Mouse (Mus musculus): ENCODE data around the gene Sema3b.
"Not testable (repeated sequence)": the region's sequence is repeated elsewhere in the genome, so short reads cannot be mapped to it uniquely, and the experiment has no call there.

The Sema3b gene

DNA sequence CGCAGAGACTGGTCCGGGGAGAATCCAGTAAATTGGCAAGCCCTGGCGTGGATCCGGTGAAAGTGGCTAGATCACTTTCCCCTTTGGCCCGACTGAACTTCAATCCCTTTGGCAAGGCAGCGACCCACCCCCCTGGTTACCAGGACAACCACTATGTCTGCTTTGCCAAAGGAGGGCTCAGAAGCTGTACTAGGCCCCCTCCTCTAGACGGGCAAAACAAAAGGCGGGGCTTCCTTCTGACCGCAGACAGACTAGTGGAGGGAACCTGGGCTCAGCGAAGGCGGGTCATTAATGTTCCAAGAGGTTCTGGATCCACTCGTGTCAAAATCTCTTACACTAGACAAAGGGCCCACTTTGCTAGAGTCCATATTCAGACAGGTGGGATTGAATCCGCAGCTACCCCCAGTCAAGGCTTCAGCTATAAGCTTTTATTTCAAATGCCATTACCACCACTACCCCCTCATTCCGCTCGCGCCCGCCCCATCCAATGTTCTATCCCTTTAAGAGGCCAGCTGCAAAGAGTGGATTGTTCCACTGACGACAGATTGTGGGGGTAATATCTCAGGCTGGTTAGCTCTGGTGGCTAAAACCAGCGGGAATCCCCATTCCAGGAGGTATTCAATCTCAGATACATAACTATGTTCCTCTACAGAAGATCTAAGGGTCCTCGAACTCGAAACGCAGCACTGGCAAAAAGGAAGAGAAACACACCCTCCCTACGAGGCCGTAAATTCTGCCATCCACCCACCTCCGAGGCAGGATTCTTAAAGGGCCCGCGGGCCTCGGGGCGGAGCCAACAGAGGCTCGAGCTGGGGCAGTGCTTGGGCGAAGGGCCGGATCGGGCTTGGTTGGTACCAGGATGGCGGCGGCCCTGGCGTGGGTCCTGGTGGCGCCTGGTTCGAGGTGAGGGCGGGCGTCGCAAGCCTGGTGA is 40.4 kb downstream of the Sema3b start:
- DNase-seq, result peak; percentile 90

DNA sequence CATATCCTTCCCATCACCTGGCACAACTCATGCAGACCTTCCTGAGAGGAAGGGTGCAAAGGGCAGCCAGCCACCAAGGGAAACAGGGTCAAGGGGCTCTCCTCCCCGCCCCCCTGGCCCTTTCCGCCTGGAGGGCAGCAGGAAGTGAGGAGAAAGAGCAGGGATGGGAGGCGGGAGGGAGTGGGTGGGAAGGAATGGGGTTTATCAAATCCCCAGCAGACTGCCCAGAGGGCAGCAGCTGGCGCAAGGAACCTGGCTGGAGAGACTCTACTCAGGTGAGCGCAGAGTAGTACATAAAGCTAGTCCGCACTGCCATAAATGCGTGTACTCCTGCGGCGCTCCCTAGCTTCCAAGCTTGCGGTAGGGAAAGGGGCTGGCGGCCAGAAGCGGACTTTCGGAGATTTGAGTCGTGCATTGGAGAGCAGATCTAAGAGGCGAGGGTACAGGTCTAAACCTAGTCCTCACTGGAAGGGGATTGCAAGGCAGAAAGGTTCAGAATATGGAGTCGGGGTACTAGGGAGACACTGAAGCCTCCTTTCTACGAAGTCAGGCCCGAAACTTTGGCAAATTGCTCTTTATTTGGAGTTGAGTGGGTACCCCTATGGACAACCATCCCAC is 41.2 kb downstream of the Sema3b start, which contains the start of gene Hyal2:
Hyal2 (plus strand) TSS at position 244 of the 618 bp plus-strand sequence.
- DNase-seq, result peak; percentile 90

DNA sequence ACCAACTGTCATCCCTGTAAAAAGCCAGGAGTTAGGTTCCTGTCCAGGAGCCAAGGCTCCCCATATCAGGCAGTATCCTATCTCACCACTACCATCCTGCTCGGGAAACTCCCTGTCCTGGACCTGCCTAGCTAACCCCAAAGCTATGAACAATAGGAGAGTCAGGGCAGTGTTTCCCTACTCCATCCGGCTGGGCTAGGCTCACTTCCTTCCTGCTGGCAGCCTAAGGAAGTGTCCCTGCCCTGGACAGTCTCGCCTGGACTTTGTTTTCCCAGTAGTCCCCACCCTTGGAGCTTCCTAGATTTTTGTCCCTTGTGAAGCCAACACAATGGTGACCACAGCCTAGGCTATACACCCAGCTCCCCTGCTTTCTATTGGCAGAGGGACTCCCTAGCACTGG is 42.2 kb downstream of the Sema3b start:
- DNase-seq, result peak; percentile 83

DNA sequence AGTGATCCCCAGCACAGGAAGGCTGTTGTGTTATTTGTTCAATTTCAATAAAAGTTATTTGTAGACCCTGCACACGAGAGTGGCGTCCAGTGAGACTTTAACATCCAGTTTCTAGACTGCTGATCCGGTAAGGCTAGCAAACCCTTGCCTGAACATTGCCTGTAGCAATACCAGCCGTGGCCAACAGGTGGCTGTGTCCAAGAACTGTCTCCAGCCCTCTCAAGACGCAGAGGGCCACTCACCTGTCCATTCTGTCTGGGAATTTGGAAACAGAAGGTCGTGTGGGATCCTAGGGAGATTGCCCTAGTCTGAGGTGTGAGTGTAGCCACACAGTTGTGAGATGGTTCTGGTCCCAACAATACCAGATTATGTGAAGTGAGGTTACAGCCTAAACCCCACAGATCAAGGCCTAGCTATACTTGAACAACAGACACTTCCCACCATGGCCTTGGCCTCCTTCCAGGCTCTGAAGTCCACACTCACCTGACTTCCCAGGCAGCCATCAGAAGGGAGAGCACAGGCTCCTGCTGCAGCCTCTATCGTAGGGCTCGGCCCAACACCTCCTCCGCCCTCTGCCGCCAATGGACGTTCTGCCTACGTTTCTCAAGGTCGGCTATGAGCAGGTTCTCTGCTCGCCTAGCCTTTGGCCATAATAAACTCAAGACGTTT is 42.9 kb downstream of the Sema3b start:
- DNase-seq, result peak; percentile 90

GRCm38 (mm10) chr9:107565556-107565955 is 43.5 kb downstream of the Sema3b start:
- DNase-seq, result not testable (repeated sequence)

GRCm38 (mm10) chr9:107563029-107563581 is 45.9 kb downstream of the Sema3b start, which contains the start of gene Tusc2:
TSS of gene Tusc2 (plus strand) at chr9:107563255.
- peak; percentile 97 for DNase-seq

GRCm38 (mm10) chr9:107556346-107556745 is 52.7 kb downstream of the Sema3b start:
- DNase-seq, result no peak

- DNase-seq, result no peak
Observed at GRCm38 (mm10) chr9:107555701-107556100, 53.3 kb downstream of the Sema3b start.

DNA sequence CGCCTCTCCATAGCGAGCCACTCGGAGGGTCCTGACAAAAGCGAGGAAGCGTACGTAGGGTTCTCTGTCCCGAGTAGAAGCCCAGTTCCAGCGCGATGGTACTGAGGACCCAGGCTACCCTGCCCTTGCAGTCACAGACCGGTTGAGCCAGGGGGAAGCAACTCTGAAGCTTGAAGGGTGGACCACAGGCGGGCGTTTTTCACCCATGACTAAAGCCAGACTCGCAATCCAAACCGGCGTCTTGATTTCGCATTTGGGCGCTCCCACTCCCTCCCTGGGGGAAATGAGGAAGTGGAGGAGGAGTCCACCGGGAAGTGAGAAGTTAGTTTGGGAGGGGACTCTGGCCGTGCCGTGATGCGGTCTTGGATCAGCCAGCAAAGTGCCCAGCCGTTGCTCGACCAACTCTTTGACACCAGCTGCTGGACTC is 54.0 kb downstream of the Sema3b start:
- DNase-seq, result peak; percentile 70

DNA sequence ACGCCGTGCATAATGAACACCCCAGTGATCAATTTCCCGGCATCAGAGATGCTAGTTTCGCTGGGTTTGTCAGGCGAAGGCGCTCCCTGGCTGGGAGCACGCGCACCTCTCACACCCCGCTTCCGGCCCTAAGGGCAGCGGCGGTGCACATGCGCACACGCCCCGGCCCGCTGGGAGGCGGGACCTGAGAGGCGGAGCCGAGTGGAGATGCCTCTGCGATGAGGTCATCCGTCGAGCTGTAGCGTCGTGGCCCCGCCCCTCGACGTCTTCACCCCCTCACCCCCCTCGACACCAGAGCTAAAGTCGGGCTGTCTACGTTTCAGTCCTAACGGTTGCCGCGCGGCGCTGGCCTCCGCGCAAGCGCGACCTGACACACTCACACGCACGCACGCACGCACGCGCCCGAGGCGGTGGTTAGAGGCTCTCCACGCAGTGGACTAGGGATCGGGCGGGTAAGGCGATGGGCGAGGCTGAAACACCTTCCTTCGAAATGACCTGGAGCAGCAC is 54.7 kb downstream of the Sema3b start:
- peak; percentile 96 for DNase-seq

DNA sequence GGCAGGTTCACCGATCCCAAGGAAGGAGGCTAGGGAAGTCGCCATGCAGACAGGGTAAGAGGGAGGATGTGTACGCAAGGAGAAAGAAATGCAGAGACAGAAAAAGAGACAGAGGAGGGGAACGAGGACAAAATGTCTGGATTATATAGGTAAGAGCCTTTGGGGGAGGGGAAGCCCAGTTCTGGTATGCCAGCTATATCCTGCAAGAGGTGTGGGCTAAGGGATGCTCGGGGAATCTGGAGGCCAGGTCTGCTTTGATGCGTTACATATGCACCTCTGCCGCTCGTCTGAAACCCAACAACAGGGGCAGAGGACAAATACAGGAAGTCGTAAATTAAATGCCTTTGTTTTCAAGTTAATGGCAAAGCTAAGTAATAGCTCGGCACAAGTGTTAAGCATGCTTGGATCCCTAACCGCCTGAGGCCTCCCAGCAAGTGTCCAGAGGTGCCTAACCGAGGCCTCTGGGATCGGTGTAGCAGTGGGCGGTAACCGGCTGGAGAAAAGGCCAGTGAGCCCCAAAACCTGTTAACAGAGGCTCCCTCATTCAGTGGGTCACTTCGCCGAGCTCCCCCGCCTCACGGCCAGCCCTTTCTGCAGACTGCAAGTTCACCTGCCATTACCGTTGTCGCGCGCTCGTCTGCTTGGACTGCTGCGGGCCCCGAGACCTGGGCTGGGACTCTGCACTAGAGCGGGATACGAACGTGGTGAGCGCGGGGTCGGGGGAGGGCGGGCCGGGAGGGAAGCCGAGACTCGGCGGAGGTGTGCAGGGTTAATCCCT is 55.3 kb downstream of the Sema3b start:
- peak; percentile 63 for DNase-seq

DNA sequence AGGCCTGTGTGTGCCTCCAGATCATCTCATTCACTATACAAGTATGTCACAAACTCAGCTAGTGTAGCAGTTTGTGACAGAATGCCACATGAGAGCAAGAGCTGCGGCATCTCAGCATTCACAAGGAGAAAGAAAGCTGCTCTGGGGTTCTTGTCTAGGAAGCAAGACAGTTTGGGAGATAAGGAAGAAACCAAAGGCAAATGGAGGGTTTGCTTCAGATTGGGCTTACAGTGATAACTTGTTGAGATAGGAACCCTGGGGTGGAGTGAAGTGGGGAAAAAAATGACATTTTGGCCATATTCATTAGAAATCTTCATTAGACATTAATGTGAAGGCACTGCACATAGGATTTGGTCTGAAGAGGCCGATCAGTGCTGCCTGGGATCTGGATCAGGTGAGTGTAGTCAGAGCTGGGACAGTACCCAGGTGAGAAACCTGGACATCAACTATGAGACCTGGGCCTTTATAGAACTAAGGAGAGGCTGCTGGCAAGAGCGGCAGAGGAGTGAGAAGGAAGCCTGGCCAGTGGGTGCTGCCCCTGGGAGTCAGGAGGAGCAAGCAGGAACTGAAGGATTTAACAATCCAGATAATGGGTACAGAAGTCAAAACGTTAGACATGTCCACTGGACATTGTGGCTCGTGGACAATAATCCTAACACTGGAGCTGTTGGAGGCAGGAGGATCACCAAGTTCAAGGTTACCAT is 56.2 kb downstream of the Sema3b start:
- no peak for DNase-seq

GRCm38 (mm10) chr9:107551890-107552355 is 57.1 kb downstream of the Sema3b start:
- DNase-seq, result no peak

- peak; percentile 83 for DNase-seq
Observed at GRCm38 (mm10) chr9:107551117-107551889, 57.7 kb downstream of the Sema3b start, which contains the start of gene Rassf1. TSS of gene Rassf1 (plus strand) at chr9:107551555.

DNA sequence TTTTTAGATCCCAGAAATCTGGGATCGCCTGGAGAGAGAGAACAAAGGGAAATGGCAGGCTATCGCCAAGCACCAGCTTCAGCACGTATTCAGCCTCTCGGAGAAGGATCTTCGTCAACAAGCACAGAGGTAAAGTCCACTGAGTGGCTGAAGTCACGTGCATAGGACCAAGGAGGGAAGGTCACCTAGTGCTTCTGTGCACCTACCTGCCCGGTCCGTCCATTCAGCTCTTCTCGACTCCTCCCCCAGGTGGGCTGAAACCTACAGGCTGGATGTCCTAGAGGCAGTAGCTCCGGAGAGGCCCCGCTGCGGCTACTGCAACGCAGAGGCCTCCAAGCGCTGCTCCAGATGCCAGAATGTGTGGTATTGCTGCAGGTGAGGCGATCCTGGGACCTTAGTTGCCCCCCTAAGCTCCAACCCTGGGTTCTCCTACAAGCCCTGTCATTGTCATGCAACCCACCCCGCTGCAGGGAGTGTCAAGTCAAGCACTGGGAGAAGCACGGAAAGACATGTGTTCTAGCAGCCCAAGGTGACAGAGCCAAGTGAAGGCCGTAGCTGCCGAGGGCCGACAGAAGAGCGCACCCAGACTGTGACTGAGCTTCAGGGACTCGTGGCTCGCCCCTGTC is 58.4 kb downstream of the Sema3b start:
- peak; percentile 95 for DNase-seq

- no peak for DNase-seq
Observed at GRCm38 (mm10) chr9:107549297-107550074, 59.5 kb downstream of the Sema3b start.

GRCm38 (mm10) chr9:107548820-107549219 is 60.2 kb downstream of the Sema3b start:
- DNase-seq, result no peak

DNA sequence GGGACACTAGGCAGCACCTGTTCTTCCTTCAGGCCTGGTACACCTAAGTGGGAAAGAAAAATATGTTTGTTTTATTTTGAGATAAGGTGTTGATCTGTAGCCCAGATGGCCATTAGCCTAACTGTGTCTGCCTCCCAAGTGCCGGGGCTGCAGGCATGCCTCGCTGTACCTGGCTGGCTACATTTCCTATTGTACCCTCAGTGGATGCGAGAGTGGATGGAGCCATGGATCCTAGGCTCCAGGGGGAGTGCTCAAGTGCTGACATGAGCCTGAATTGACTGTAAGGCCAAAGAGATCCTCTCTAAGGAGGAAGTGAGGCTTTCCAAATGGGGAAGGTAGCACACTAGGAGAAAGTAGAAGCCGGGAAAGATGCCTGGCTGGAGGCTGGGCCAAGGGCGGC is 61.1 kb downstream of the Sema3b start:
- DNase-seq, result no peak
